Mouse (Mus musculus) heart, postnatal 0 days (tissue): ENCODE measurements around the gene Ifit2.

Experiments used
- CTCF ChIP-seq: IDR thresholded peaks from 2 replicates; pipeline ENCODE4 v1.5.1; 2016; ENCODE audit warnings: antibody characterized with exemption, control low read depth, low read depth
- EP300 ChIP-seq: IDR thresholded peaks from 2 replicates; pipeline ENCODE4 v1.6.1; 2016; ENCODE audit warnings: antibody characterized with exemption, low read depth

- TF ChIP-seq CTCF (no peak), EP300 (no peak)
These were observed 19.5 kb downstream of the Ifit2 start for GRCm38 (mm10) chr19:34569896-34570476.
